Mouse (Mus musculus) E14TG2a.4 (cell line): ENCODE measurements around the gene Mettl13.

Experiments
- CTCF ChIP-seq: conservative IDR thresholded peaks from 2 replicates; pipeline ENCODE4 v1.5.1; 2014; ENCODE audit warnings: low read length
- NANOG ChIP-seq: IDR thresholded peaks from 2 replicates; pipeline ENCODE4 v1.6.1; 2014; ENCODE audit warnings: borderline replicate concordance, low read length, mixed read lengths
- POU5F1 ChIP-seq: IDR thresholded peaks from 2 replicates; pipeline ENCODE4 v1.6.1; 2014; ENCODE audit warnings: low read length, borderline replicate concordance

- no peak for TF ChIP-seq CTCF
- TF ChIP-seq NANOG, result no peak
- no peak for TF ChIP-seq POU5F1
These were observed 42.2 kb upstream of the Mettl13 start for GRCm38 (mm10) chr1:162590415-162590997.
